Mouse (Mus musculus) limb, embryonic 14.5 days (tissue): ENCODE measurements around the gene Myo1d. TPM values are rescaled to one million over a fixed set of nuclear protein-coding genes. Genes with fewer than 3 reads are reported as not detected.
A peak's percentile ranks its signal among the peaks of the same experiment; 100 is the strongest.

ENCODE experiments used
- ATAC-seq: fragments of 200-750 bp; cut with Nextera tagmentation; 2 replicates; pipeline ENCODE4 v1.8.0; 2017; ENCODE audit warnings: low read depth, moderate number of reproducible peaks, moderate TSS enrichment; ENCODE audit not compliant: low FRiP score
- DNase-seq: peaks from one replicate; pipeline ENCODE4 v3.0.0-alpha.2; 2015; ENCODE audit warnings: low spot score
- H3K27ac ChIP-seq: fragments of 300-500 bp; sonication (generic); replicated peaks from 2 replicates; pipeline ENCODE4 v1.5.1; 2014; ENCODE audit warnings: low read depth, mild to moderate bottlenecking, low read length, moderate library complexity, mixed read lengths
- H3K27me3 ChIP-seq: fragments of 300-500 bp; sonication (generic); 2 replicates; pipeline ENCODE4 v1.6.1; 2014; ENCODE audit warnings: low read length, mixed read lengths; ENCODE audit not compliant: control insufficient read depth, insufficient read depth
- H3K36me3 ChIP-seq: fragments of 300-500 bp; sonication (generic); 2 replicates; pipeline ENCODE4 v1.6.1; 2014; ENCODE audit warnings: mild to moderate bottlenecking, low read length, moderate library complexity, mixed read lengths; ENCODE audit not compliant: control insufficient read depth, insufficient read depth
- H3K4me1 ChIP-seq: fragments of 300-500 bp; sonication (generic); 2 replicates; pipeline ENCODE4 v1.6.1; 2014; ENCODE audit warnings: antibody characterized with exemption, low read length, mixed read lengths; ENCODE audit not compliant: control insufficient read depth, insufficient read depth
- H3K4me2 ChIP-seq: fragments of 300-500 bp; sonication (generic); replicated peaks from 2 replicates; pipeline ENCODE4 v1.6.1; 2014; ENCODE audit warnings: low read depth, mild to moderate bottlenecking, low read length, moderate library complexity; ENCODE audit not compliant: severe bottlenecking
- H3K4me3 ChIP-seq: fragments of 300-500 bp; sonication (generic); replicated peaks from 2 replicates; pipeline ENCODE4 v1.5.1; 2014; ENCODE audit warnings: low read length
- H3K9ac ChIP-seq: fragments of 300-500 bp; sonication (generic); 2 replicates; pipeline ENCODE4 v1.6.1; 2014; ENCODE audit warnings: mild to moderate bottlenecking, low read depth, low read length, moderate library complexity; ENCODE audit not compliant: severe bottlenecking
- H3K9me3 ChIP-seq: fragments of 300-500 bp; sonication (generic); 2 replicates; pipeline ENCODE4 v1.6.1; 2016; ENCODE audit warnings: low read length; ENCODE audit not compliant: control insufficient read depth
- POLR2A ChIP-seq: fragments of 200-500 bp; IDR thresholded peaks from 2 replicates; pipeline ENCODE4 v1.8.0; 2012; ENCODE audit warnings: inconsistent platforms, mild to moderate bottlenecking, moderate library complexity, borderline replicate concordance; ENCODE audit not compliant: insufficient read depth, insufficient read length; ENCODE audit errors: extremely low read depth
- WGBS: fragments of 180-500 bp; shearing (Covaris S2); extraction: QIAGEN DNeasy Blood & Tissue Kit; methylation state at CpG from one replicate; pipeline ENCODE4 v1.1.7; 2014; 5-methylcytosine and 5-hydroxymethylcytosine counted together
- polyA plus RNA-seq, 2 experiments: library from polyadenylated mRNA; depleted of rRNA in 1 of 2; stranded (reverse) in 1 of 2; unstranded in 1 of 2; fragments of >200 nt; fragmentation: Nextera tagmentation in 1 of 2; extraction: Ambion mirVana in 1 of 2; gene quantifications; 2 replicates each; pipeline versions ENCODE4 v1.2.1 to v1.2.3; 2012 to 2014

Gene Myo1d
- polyA plus RNA-seq, 2 experiments: 6.6 to 8.3 TPM

DNA sequence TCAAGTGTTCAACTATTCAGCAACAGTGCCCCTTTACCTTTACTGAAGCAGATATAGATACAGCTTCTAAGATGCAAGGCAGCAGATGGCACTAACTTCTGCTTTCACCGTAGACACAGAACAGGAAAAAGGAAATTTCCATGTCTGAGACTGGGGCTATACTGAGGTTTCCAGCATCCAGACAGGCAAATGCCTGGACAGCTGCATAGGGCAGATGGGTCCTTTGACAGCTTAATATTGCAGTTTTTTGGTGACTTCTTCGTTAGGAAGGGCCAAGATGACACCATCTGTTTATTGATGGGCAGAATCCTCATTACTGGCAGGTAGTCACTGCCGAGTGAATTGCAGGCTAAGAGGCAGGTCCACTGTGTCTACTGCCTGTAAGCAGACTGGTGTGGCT, 228.2 kb downstream of the Myo1d start:
- no peaks in the 10 kb centered on the region for H3K9me3 ChIP-seq
- ATAC-seq (no peak), DNase-seq (no peak)
- no peak overlapping the region for H3K27ac ChIP-seq
- WGBS: 52% methylated on average over 3 of the region's 3 CpGs
- no peak for TF ChIP-seq POLR2A
- H3K4me1 ChIP-seq: peaks cover 5% of the 10 kb centered on the region; the same call in 1 of the 2 replicates
- no peak overlapping the region for H3K9ac ChIP-seq
- H3K27me3 ChIP-seq: no peaks in the 10 kb centered on the region
- H3K4me2 ChIP-seq: no peak overlapping the region
- H3K4me3 ChIP-seq: no peak overlapping the region
- H3K36me3 ChIP-seq: no peaks in the 10 kb centered on the region

DNA sequence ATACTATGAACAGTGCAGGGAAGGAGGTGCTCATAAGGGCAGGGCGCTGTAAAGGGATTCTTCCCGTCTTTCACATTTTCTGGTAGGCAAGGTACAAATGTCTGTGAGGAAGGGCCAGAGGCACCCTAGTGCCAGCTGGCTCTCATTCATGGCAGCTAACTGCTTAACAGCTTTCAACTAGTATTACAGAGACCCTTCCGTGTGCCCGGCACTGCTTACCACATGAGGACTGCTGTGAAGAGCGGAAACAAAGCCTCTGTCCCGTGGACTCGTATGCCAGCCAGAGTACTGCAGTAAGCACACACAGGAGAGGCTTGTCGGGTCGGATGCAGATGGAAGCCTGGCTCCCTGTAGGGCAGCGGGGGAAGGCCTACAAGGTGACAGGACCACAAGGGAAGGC, 229.6 kb downstream of the Myo1d start:
- DNase-seq (no peak), ATAC-seq (no peak)
- no peaks in the 10 kb centered on the region for H3K36me3 ChIP-seq
- H3K27me3 ChIP-seq: no peaks in the 10 kb centered on the region
- WGBS: 52% methylated on average over 10 of the region's 10 CpGs
- H3K9ac ChIP-seq: no peak overlapping the region
- 0 out of 2 replicates have a peak overlapping the region, but pooled peaks have one; percentile 33 for H3K27ac ChIP-seq
- peaks cover 5% of the 10 kb centered on the region; the same call in 1 of the 2 replicates for H3K4me1 ChIP-seq
- H3K9me3 ChIP-seq: no peaks in the 10 kb centered on the region
- no peak overlapping the region for H3K4me3 ChIP-seq
- TF ChIP-seq POLR2A: no peak
- no peak overlapping the region for H3K4me2 ChIP-seq

- Histone ChIP-seq H3K27me3 (no peaks in the 10 kb centered on the region), H3K9ac (no peak overlapping the region), H3K4me3 (no peak overlapping the region), H3K9me3 (no peaks in the 10 kb centered on the region), H3K36me3 (no peaks in the 10 kb centered on the region), H3K4me2 (no peak overlapping the region), H3K27ac (no peak overlapping the region), H3K4me1 (peaks cover 5% of the 10 kb centered on the region; the same call in 1 of the 2 replicates)
- 43% methylated on average over 6 of the region's 6 CpGs for WGBS
- no peak for DNase-seq
- ATAC-seq: no peak
- TF ChIP-seq POLR2A: no peak
Observed at GRCm38 (mm10) chr11:80549854-80550253, 230.0 kb downstream of the Myo1d start.

DNA sequence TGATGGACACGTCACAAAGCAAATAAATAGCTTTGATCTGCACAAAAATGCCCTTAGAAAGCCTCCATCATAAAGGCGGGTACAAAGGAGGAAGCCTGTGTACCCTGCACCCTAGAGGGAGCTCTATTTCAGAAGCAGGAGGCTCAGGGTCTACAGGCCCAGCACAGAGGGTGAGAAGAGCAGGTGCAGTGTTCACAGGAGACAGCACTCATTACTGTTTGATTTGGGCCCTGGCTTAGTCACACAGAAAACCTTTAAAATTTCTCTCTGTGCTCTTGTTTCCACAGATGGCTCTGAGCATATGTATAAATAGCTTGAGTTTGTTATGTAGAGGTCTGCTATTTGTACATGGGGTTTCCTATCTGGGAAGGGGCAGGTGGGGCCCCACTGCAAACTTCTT, 233.6 kb downstream of the Myo1d start:
- H3K9ac ChIP-seq: no peak overlapping the region
- 66% methylated on average over 2 of the region's 2 CpGs for WGBS
- H3K27me3 ChIP-seq: no peaks in the 10 kb centered on the region
- no peak overlapping the region for H3K4me2 ChIP-seq
- ATAC-seq (no peak), DNase-seq (no peak)
- no peak for TF ChIP-seq POLR2A
- no peak overlapping the region for H3K4me3 ChIP-seq
- H3K36me3 ChIP-seq: no peaks in the 10 kb centered on the region
- H3K27ac ChIP-seq: no peak overlapping the region
- H3K4me1 ChIP-seq: peaks cover 5% of the 10 kb centered on the region; the same call in 1 of the 2 replicates
- no peaks in the 10 kb centered on the region for H3K9me3 ChIP-seq

DNA sequence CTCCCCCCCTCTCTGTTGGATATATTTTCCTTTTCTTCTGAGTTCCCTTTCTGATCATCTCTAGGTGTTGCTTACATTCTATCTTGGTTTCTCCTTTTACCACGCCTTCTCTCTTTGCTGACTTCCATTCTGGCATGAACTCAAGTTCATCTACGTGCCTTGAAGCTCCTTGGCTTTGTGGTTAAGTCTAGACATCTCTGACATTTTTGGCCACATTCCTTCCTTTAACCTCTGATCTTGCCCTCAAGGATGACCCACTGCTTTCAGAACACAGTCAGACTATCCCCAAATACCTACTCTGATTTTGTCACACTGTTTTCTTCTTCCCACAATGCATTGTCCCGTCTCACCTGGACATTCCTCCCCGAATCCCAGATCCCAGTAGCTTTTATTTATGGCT, 240.8 kb downstream of the Myo1d start:
- WGBS: 67% methylated on average over 4 of the region's 4 CpGs
- Histone ChIP-seq H3K9ac (no peak overlapping the region), H3K4me1 (no peaks in the 10 kb centered on the region), H3K4me3 (no peak overlapping the region), H3K36me3 (no peaks in the 10 kb centered on the region), H3K9me3 (no peaks in the 10 kb centered on the region), H3K4me2 (no peak overlapping the region), H3K27me3 (no peaks in the 10 kb centered on the region), H3K27ac (no peak overlapping the region)
- ATAC-seq (no peak), DNase-seq (no peak)
- no peak for TF ChIP-seq POLR2A

DNA sequence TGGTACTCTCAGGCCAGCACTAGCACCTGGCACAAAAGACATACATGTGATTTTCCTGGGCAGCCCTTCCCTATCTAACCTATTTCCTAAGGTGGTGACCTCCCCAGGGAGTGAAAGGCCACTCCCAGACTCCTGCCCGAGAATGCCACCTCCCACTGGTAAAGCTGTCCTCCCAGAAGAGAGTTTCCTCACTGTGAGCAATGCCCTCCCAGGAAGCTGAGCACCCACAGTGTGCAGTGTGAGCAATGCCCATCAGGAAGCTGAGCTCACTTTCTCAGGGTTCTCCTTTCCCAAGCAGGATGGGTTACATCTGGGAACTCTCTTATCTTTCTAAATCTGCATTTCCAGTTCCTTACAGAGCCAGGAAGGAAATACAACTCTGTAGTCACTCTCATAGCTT, 246.9 kb downstream of the Myo1d start:
- H3K27ac ChIP-seq: no peak overlapping the region
- DNase-seq (no peak), ATAC-seq (no peak)
- 56% methylated on average over 1 of the region's 1 CpGs for WGBS
- no peaks in the 10 kb centered on the region for H3K36me3 ChIP-seq
- H3K4me1 ChIP-seq: no peaks in the 10 kb centered on the region
- no peaks in the 10 kb centered on the region for H3K9me3 ChIP-seq
- TF ChIP-seq POLR2A: no peak
- H3K4me2 ChIP-seq: no peak overlapping the region
- H3K27me3 ChIP-seq: no peaks in the 10 kb centered on the region
- no peak overlapping the region for H3K9ac ChIP-seq
- H3K4me3 ChIP-seq: no peak overlapping the region
